Mouse (Mus musculus): ENCODE measurements around the gene Ech1. TPM values are rescaled to one million over a fixed set of nuclear protein-coding genes. Genes with fewer than 3 reads are reported as not detected.
A peak's percentile ranks its signal among the peaks of the same experiment; 100 is the strongest.

The Ech1 gene
- polyA plus RNA-seq, 1 experiment = 132 TPM

GRCm38 (mm10) chr7:28825686-28826401 lies 827 bp downstream of the Ech1 start:
- H3ac ChIP-seq (ENCODE audit: control insufficient read depth, insufficient read length) = no peak overlapping the region
- peak overlapping the region; percentile 34 for H3K4me3 ChIP-seq
- H3K4me2 ChIP-seq (ENCODE audit: low read depth) = peak overlapping the region; percentile 70
- no peaks in the 10 kb centered on the region for H3K79me2 ChIP-seq (ENCODE audit: control insufficient read depth, insufficient read depth)
- no peaks in the 10 kb centered on the region for H3K27me3 ChIP-seq (ENCODE audit: control insufficient read depth, insufficient read depth, insufficient read length)
- peaks cover 18% of the 10 kb centered on the region for H3K36me3 ChIP-seq (ENCODE audit: control insufficient read depth, insufficient read depth)
- TF ChIP-seq CEBPB (IDR thresholded peaks at IDR 0.05; ENCODE audit: insufficient read depth, poor library complexity, severe bottlenecking) (no peak), MYOG (IDR thresholded peaks at IDR 0.05; ENCODE audit: control insufficient read depth in 1 of 3, insufficient read depth in 1 of 3, insufficient read length in 2 of 3, low read depth in 2 of 3) (no peak), POLR2A (IDR thresholded peaks at IDR 0.05; ENCODE audit: insufficient read length, low read depth) (no peak), TCF12 (IDR thresholded peaks at IDR 0.05; ENCODE audit: insufficient read depth, poor library complexity, severe bottlenecking) (no peak)

GRCm38 (mm10) chr7:28826402-28826772 lies 1.4 kb downstream of the Ech1 start:
- TF ChIP-seq MAX (IDR thresholded peaks at IDR 0.05; ENCODE audit: low read depth) (no peak), REST (IDR thresholded peaks at IDR 0.05; ENCODE audit: insufficient read depth, insufficient read length) (no peak), MYOG (IDR thresholded peaks at IDR 0.05; ENCODE audit: control insufficient read depth in 1 of 3, insufficient read depth in 1 of 3, insufficient read length in 2 of 3, low read depth in 2 of 3) (no peak), TCF3 (IDR thresholded peaks at IDR 0.05; ENCODE audit: insufficient read length, low read depth) (no peak), POLR2A (IDR thresholded peaks at IDR 0.05; ENCODE audit: insufficient read length, low read depth) (no peak), POLR2AphosphoS2 (IDR thresholded peaks at IDR 0.05; ENCODE audit: insufficient read length, low read depth) (no peak), E2F4 (IDR thresholded peaks at IDR 0.05; ENCODE audit: insufficient read depth) (no peak), TCF12 (IDR thresholded peaks at IDR 0.05; ENCODE audit: insufficient read depth, poor library complexity, severe bottlenecking) (no peak), SRF (IDR thresholded peaks at IDR 0.05; ENCODE audit: control insufficient read depth, insufficient read length, low read depth) (no peak), MYOD1 (IDR thresholded peaks at IDR 0.05; ENCODE audit: control insufficient read depth in 1 of 3, insufficient read length in 2 of 3, low read depth in 2 of 3) (no peak), USF1 (IDR thresholded peaks at IDR 0.05; ENCODE audit: low read depth) (no peak), CEBPB (IDR thresholded peaks at IDR 0.05; ENCODE audit: insufficient read depth, poor library complexity, severe bottlenecking) (no peak)
- Histone ChIP-seq H3ac (ENCODE audit: control insufficient read depth, insufficient read length) (no peak overlapping the region), H3K4me3 (peak overlapping the region; percentile 34), H3K4me2 (ENCODE audit: low read depth) (peak overlapping the region; percentile 70), H3K36me3 (ENCODE audit: control insufficient read depth, insufficient read depth) (peaks cover 18% of the 10 kb centered on the region), H3K27me3 (ENCODE audit: control insufficient read depth, insufficient read depth, insufficient read length) (no peaks in the 10 kb centered on the region), H3K79me2 (ENCODE audit: control insufficient read depth, insufficient read depth) (no peaks in the 10 kb centered on the region)

GRCm38 (mm10) chr7:28827338-28827737 lies 2.3 kb downstream of the Ech1 start:
- no peak for TF ChIP-seq REST (IDR thresholded peaks at IDR 0.05; ENCODE audit: insufficient read depth, insufficient read length)
- TF ChIP-seq MYOD1 (IDR thresholded peaks at IDR 0.05; ENCODE audit: control insufficient read depth in 1 of 3, insufficient read length in 2 of 3, low read depth in 2 of 3) = peak in 1 of 3 experiments; percentile 17
- TF ChIP-seq CEBPB (IDR thresholded peaks at IDR 0.05; ENCODE audit: insufficient read depth, poor library complexity, severe bottlenecking) = 0 out of 2 replicates have a peak, but pooled peaks have one; percentile 5
- Histone ChIP-seq H3K79me2 (ENCODE audit: control insufficient read depth, insufficient read depth) (no peaks in the 10 kb centered on the region), H3K4me2 (ENCODE audit: low read depth) (no peak overlapping the region), H3K36me3 (ENCODE audit: control insufficient read depth, insufficient read depth) (peaks cover 9% of the 10 kb centered on the region), H3K4me3 (no peak overlapping the region), H3ac (ENCODE audit: control insufficient read depth, insufficient read length) (no peak overlapping the region), H3K27me3 (ENCODE audit: control insufficient read depth, insufficient read depth, insufficient read length) (no peaks in the 10 kb centered on the region)

- Histone ChIP-seq H3K27me3 (ENCODE audit: control insufficient read depth, insufficient read depth, insufficient read length) (no peaks in the 10 kb centered on the region), H3K4me2 (ENCODE audit: low read depth) (no peak overlapping the region), H3K79me2 (ENCODE audit: control insufficient read depth, insufficient read depth) (no peaks in the 10 kb centered on the region), H3ac (ENCODE audit: control insufficient read depth, insufficient read length) (no peak overlapping the region), H3K36me3 (ENCODE audit: control insufficient read depth, insufficient read depth) (no peaks in the 10 kb centered on the region), H3K4me3 (no peak overlapping the region)
- TF ChIP-seq POLR2AphosphoS2 (IDR thresholded peaks at IDR 0.05; ENCODE audit: insufficient read length, low read depth) (no peak), SRF (IDR thresholded peaks at IDR 0.05; ENCODE audit: control insufficient read depth, insufficient read length, low read depth) (no peak), E2F4 (IDR thresholded peaks at IDR 0.05; ENCODE audit: insufficient read depth) (no peak), MAX (IDR thresholded peaks at IDR 0.05; ENCODE audit: low read depth) (no peak), USF1 (IDR thresholded peaks at IDR 0.05; ENCODE audit: low read depth) (no peak)
These were observed 4.8 kb downstream of the Ech1 start for GRCm38 (mm10) chr7:28829821-28830220.

- Histone ChIP-seq H3K79me2 (ENCODE audit: control insufficient read depth, insufficient read depth) (no peaks in the 10 kb centered on the region), H3K4me3 (no peak overlapping the region), H3ac (ENCODE audit: control insufficient read depth, insufficient read length) (no peak overlapping the region), H3K27me3 (ENCODE audit: control insufficient read depth, insufficient read depth, insufficient read length) (no peaks in the 10 kb centered on the region), H3K36me3 (ENCODE audit: control insufficient read depth, insufficient read depth) (no peaks in the 10 kb centered on the region), H3K4me2 (ENCODE audit: low read depth) (no peak overlapping the region)
- no peak for TF ChIP-seq TCF12 (IDR thresholded peaks at IDR 0.05; ENCODE audit: insufficient read depth, poor library complexity, severe bottlenecking)
- TF ChIP-seq POLR2AphosphoS2 (IDR thresholded peaks at IDR 0.05; ENCODE audit: insufficient read length, low read depth) = no peak
- TF ChIP-seq TCF3 (IDR thresholded peaks at IDR 0.05; ENCODE audit: insufficient read length, low read depth) = no peak
- TF ChIP-seq CEBPB (IDR thresholded peaks at IDR 0.05; ENCODE audit: insufficient read depth, poor library complexity, severe bottlenecking) = no peak
- no peak for TF ChIP-seq MYOG (IDR thresholded peaks at IDR 0.05; ENCODE audit: control insufficient read depth in 1 of 3, insufficient read depth in 1 of 3, insufficient read length in 2 of 3, low read depth in 2 of 3)
- no peak for TF ChIP-seq POLR2A (IDR thresholded peaks at IDR 0.05; ENCODE audit: insufficient read length, low read depth)
- TF ChIP-seq MYOD1 (IDR thresholded peaks at IDR 0.05; ENCODE audit: control insufficient read depth in 1 of 3, insufficient read length in 2 of 3, low read depth in 2 of 3) = no peak
- TF ChIP-seq REST (IDR thresholded peaks at IDR 0.05; ENCODE audit: insufficient read depth, insufficient read length) = no peak
- TF ChIP-seq USF1 (IDR thresholded peaks at IDR 0.05; ENCODE audit: low read depth) = no peak
- no peak for TF ChIP-seq SRF (IDR thresholded peaks at IDR 0.05; ENCODE audit: control insufficient read depth, insufficient read length, low read depth)
- no peak for TF ChIP-seq E2F4 (IDR thresholded peaks at IDR 0.05; ENCODE audit: insufficient read depth)
- no peak for TF ChIP-seq MAX (IDR thresholded peaks at IDR 0.05; ENCODE audit: low read depth)
These were observed 6.0 kb downstream of the Ech1 start for GRCm38 (mm10) chr7:28830981-28831380.

Data from myocyte (in vitro differentiated cells).